Mouse (Mus musculus) left cerebral cortex, adult 8-10 months (tissue): Measurements from ENCODE around the gene Pde4c. TPM values are rescaled to one million over a fixed set of nuclear protein-coding genes. Genes with fewer than 3 reads are reported as not detected.

Source experiments
- DNase-seq, 2 experiments: peaks; one replicate each; pipeline ENCODE4 v3.0.0; 2022; ENCODE audit warnings: low spot score in 2 of 2
- microRNA-seq, 2 experiments: library from miRNA; unstranded; fragments of <30 nt; microRNA quantifications; one replicate each; pipeline ENCODE4 v1.2.0; 2022
- total RNA-seq, 4 experiments: library from RNA; stranded (reverse); gene quantifications; 2 replicates each; pipeline ENCODE4 v1.2.4; 2022

Gene Pde4c
- total RNA-seq, 4 experiments from 2014 or later: 1.7 to 2.8 (median 2.2) TPM

GRCm38 (mm10) chr8:70787941-70788667 lies 64.6 kb downstream of the Pde4c start:
- DNase-seq: no peak

DNA sequence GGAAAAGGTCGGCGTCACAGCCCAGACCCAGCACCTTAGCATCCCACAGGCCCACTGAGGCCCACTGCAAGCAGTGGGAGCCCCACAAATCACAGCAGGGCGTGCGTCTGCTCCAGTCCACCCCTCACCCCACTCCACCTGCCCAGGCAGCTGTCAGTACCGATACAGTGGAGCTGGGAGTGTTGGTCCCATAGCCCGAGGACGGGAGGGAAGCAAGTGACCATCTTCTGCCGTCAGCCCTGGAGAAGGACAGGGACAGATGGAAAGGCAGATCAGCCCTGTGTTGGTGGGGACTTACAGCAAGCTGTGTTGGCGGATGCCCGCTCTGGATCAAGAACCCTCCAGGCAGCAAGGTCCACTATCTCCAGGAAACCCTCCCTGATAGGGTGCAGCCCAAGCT lies 65.5 kb downstream of the Pde4c start:
- peak in 1 of 2 experiments; percentile 21 for DNase-seq

GRCm38 (mm10) chr8:70790846-70791245 lies 67.3 kb downstream of the Pde4c start:
- peak in 1 of 2 experiments; percentile 64 for DNase-seq

DNA sequence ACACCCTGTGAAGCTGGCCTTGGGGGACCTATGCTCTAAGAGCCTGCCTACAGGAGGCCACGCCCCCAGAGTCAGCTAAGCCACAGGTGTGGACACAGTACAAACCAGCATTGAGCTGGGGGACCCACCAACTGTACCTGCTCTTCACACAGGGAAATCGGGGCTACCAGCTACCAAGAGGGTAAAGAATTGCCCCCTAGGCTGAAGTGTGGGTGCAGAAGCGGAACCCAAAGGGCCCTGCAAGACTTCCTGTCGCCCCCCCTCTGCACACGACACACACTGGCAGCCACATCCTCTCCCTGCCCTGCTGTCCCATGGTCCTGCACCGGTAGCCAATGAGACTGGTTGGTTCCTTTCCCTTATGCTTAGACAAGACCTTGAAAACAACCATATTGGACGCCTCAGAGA lies 67.8 kb downstream of the Pde4c start:
- peak in 1 of 2 experiments; percentile 55 for DNase-seq

DNA sequence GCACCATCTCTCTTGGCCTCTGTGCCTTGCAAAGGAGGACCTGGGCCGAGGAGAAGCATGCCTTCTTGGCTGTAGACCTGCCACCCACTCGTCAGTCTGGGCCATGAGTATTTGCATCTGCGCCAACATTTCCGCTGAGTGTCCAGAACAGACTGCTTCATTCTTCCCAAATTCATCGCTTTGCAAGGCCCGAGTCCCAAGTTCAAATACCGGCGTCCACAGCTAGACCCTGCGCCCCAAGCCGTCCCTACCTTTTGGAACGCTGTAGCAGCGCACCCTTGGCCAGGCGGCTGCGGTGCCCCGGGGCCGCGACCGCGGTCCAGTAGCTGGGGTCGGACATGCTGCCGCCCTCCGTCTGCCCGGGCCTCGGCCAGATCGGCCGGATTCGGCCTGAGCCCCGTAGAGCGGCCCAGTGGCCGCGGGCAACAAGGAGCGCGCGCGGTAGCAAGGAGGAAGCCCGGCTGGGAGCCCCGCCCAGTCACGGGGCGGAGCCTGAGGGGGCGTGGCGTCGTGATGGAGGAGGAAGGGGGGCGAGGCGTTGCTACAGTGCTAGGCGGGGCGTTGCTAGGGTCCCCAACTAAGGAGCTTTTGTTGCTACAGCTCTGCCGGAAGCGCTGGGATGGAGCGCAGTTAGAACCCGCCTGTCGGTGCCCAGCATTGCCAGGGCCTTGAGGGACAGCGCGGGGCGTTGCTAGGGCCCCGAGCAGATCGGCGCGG lies 68.6 kb downstream of the Pde4c start:
- peak; percentile 95 to 96 for DNase-seq

GRCm38 (mm10) chr8:70792700-70793099 lies 69.2 kb downstream of the Pde4c start:
- no peak for DNase-seq

DNA sequence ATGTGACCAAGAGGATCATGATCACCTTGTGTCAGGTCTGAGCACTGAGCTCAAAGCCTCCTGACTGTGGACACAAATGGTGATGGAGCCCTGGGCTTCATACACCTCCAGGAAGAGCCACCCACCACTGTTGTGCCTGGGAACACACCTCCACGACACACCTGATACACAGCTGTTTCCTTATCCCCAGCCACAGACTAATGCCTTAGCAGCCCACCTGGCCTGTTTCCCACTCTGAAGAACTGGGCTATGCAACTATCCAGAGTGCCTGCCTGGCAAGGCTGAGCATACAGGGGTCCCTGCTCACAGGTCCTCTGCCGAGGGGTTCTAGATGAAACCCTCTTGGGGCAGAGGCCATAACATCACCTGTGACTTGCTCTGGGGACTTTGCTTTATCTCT lies 70.7 kb downstream of the Pde4c start:
- peak in 1 of 2 experiments; percentile 29 for DNase-seq

- peak in 1 of 2 experiments; percentile 25 for DNase-seq
Observed at GRCm38 (mm10) chr8:70795370-70795769, 71.8 kb downstream of the Pde4c start.

DNA sequence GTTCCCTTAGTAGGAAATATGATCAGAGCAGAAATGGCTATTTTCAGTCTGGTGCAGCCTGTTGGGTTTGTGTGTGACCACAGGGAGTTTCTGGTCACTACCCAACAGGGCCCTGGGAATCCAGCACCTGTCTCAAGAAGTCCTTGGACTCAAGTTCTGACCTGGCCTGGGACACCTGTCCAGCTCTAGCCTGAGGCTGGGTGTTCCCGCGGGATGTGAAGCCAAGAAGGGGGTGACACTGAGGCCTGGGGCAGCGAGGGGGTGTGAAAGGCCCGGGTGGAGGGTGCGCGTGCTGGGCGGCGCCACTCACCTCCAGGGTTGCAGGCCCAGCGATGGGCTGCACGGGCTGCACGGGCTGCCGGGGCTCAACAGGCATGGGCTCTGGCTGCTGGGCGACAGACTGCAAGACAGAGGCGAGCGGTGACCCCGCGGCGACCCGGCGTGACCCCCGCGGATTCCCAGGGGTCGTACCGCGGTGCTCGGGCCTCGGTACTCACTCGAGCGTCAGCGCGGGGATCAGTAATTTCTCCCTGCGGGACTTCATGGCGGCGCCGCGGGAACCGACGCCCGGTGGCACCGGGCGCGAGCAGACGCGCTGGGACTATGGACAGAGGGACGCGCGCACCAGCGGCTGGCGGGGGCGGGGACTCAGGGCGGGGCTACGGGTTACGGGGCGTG lies 73.0 kb downstream of the Pde4c start:
- no peak for DNase-seq

- DNase-seq: peak; percentile 75 to 96
Observed at GRCm38 (mm10) chr8:70797081-70798070, 73.9 kb downstream of the Pde4c start.

DNA sequence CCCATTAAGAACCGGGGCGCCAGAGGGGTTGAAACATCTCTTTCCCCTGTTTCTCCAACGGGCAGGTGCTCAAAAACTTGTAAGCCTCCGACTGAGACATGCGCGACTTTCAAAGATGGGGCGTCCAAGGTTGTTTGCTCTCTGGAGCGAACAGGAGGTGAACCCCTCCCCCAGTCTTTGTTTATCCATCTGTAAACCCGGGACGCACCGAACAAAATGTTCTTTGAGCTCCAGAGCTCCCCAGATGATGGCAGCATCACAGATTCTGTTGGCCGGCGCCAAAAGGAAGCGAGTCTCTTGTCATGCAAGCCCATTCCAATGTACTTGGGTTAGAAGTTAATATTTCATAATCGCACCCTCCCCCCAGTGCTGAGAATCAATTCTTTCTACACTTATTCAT lies 74.8 kb downstream of the Pde4c start:
- DNase-seq: no peak

DNA sequence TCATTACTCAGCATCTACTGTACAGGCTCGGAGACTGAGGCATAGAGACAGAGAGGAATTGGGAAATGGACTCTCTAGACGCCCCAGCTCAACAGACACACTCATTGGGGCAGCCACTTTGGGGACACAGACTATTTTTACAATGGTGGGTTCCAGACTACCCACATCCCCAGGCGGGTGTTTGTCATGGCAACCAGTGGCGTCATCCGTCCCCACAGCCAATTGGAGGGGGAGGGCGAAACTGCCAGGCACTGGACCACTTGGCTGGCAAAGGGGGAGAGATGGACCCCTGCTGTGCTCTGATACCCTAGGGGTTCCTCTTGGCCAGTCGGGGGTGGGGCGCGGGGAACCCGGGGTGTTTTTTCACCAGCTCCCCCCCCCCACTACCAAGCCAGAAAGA lies 77.1 kb downstream of the Pde4c start:
- no peak for DNase-seq

Small RNA genes within 50 kb of the gene (microRNA-seq; reads per million reads assigned to microRNA genes)
- 9.7 to 15.6 reads per million in 2 experiments for gene Mir7240

Other genes starting within 250 kb of the Pde4c start
- 10 to 100 TPM; 39.1 to 42.8 (median 40.4) TPM for gene Klhl26, start 246.8 kb upstream of the Pde4c start, total RNA-seq
- gene Tmem59l, start 236.4 kb upstream of the Pde4c start, total RNA-seq: 100 to 1,000 TPM; 271 to 280 (median 273) TPM
- gene Crlf1, start 230.6 kb upstream of the Pde4c start, total RNA-seq: 1 to 10 TPM in 2 of 4 experiments, under 1 TPM in 2; 0.94 to 1.6 (median 1.2) TPM
- gene Rex1bd, start 217.0 kb upstream of the Pde4c start, total RNA-seq: 100 to 1,000 TPM; 103 to 117 (median 109) TPM
- gene Uba52, start 212.9 kb upstream of the Pde4c start, total RNA-seq: 1,000 to 10,000 TPM in 1 of 4 experiments, 100 to 1,000 TPM in 3; 847 to 1,003 (median 930) TPM
- gene Fkbp8, start 196.0 kb upstream of the Pde4c start, total RNA-seq: 100 to 1,000 TPM; 419 to 440 (median 422) TPM
- gene Kxd1, start 195.8 kb upstream of the Pde4c start, total RNA-seq: 10 to 100 TPM; 43.0 to 52.5 (median 47.1) TPM
- 10 to 100 TPM; 17.6 to 25.3 (median 19.2) TPM for gene Ell, start 184.3 kb upstream of the Pde4c start, total RNA-seq
- 10 to 100 TPM; 54.5 to 60.3 (median 56.5) TPM for gene Isyna1, start 129.3 kb upstream of the Pde4c start, total RNA-seq
- gene Ssbp4, start 114.8 kb upstream of the Pde4c start, total RNA-seq: 100 to 1,000 TPM; 211 to 248 (median 234) TPM
- 1 to 10 TPM in 1 of 4 experiments, under 1 TPM in 3; 0.55 to 1.3 (median 0.87) TPM for gene Lrrc25, start 107.6 kb upstream of the Pde4c start, total RNA-seq
- gene Gdf15, start 91.3 kb upstream of the Pde4c start, total RNA-seq: not detected
- 10 to 100 TPM; 11.2 to 17.0 (median 13.4) TPM for gene Pgpep1, start 63.3 kb upstream of the Pde4c start, total RNA-seq
- gene Lsm4, start 50.5 kb upstream of the Pde4c start, total RNA-seq: 10 to 100 TPM; 61.5 to 65.0 (median 63.0) TPM
- 100 to 1,000 TPM; 206 to 222 (median 214) TPM for gene Jund, start 24.8 kb upstream of the Pde4c start, total RNA-seq
- under 1 TPM in 1 of 4 experiments, not detected in 3; 0.07 TPM for gene Iqcn, start 20.3 kb upstream of the Pde4c start, total RNA-seq
- gene Gm3336, start 5.2 kb upstream of the Pde4c start, total RNA-seq: not detected
- 100 to 1,000 TPM; 805 to 866 (median 821) TPM for gene Rab3a, start 31.0 kb downstream of the Pde4c start, total RNA-seq
- 10 to 100 TPM; 31.0 to 39.0 (median 32.8) TPM for gene Mpv17l2, start 37.2 kb downstream of the Pde4c start, total RNA-seq
- 100 to 1,000 TPM; 143 to 151 (median 149) TPM for gene Pik3r2, start 53.0 kb downstream of the Pde4c start, total RNA-seq
- 100 to 1,000 TPM; 276 to 316 (median 288) TPM for gene Mast3, start 81.3 kb downstream of the Pde4c start, total RNA-seq
- 1 to 10 TPM in 2 of 4 experiments, under 1 TPM in 2; 0.84 to 1.3 (median 1.0) TPM for gene Il12rb1, start 84.7 kb downstream of the Pde4c start, total RNA-seq
- 10 to 100 TPM; 10.9 to 22.7 (median 17.6) TPM for gene Arrdc2, start 116.0 kb downstream of the Pde4c start, total RNA-seq
- gene Kcnn1, start 139.5 kb downstream of the Pde4c start, total RNA-seq: 10 to 100 TPM; 15.7 to 28.6 (median 17.7) TPM
- gene Ccdc124, start 150.2 kb downstream of the Pde4c start, total RNA-seq: 10 to 100 TPM; 76.5 to 94.5 (median 85.6) TPM
- 10 to 100 TPM; 10.2 to 11.9 (median 11.5) TPM for gene Slc5a5, start 169.0 kb downstream of the Pde4c start, total RNA-seq
- 100 to 1,000 TPM; 653 to 769 (median 710) TPM for gene Rpl18a, start 173.7 kb downstream of the Pde4c start, total RNA-seq
- gene Map1s, start 182.2 kb downstream of the Pde4c start, total RNA-seq: 100 to 1,000 TPM in 1 of 4 experiments, 10 to 100 TPM in 3; 89.4 to 101 (median 91.1) TPM